Mouse (Mus musculus) ES-E14 (cell line): Measurements from ENCODE around the gene Tbkbp1.

Source experiments
- CHD2 ChIP-seq: IDR thresholded peaks from 2 replicates; pipeline ENCODE4 v1.6.1; 2014; ENCODE audit warnings: mild to moderate bottlenecking, low read depth, low read length, inconsistent platforms
- HCFC1 ChIP-seq: IDR thresholded peaks from 2 replicates; pipeline ENCODE4 v1.6.1; 2012; ENCODE audit warnings: low read length, inconsistent platforms, borderline replicate concordance; ENCODE audit not compliant: insufficient read depth
- MAFK ChIP-seq: IDR thresholded peaks from 2 replicates; pipeline ENCODE4 v1.6.1; 2014; ENCODE audit warnings: mild to moderate bottlenecking, low read depth, low read length, inconsistent platforms; ENCODE audit not compliant: insufficient read depth
- ZC3H11A ChIP-seq: IDR thresholded peaks from 2 replicates; pipeline ENCODE4 v1.6.1; 2012; ENCODE audit warnings: low read depth, mild to moderate bottlenecking, inconsistent platforms, low read length, borderline replicate concordance
- ZNF384 ChIP-seq: IDR thresholded peaks from 2 replicates; pipeline ENCODE4 v1.6.1; 2012; ENCODE audit warnings: low read depth, low read length, inconsistent platforms

GRCm38 (mm10) chr11:97176851-97177250, 25.6 kb upstream of the Tbkbp1 start:
- TF ChIP-seq HCFC1 = no peak
- no peak for TF ChIP-seq ZC3H11A
- TF ChIP-seq ZNF384 = no peak
- no peak for TF ChIP-seq CHD2
- no peak for TF ChIP-seq MAFK
